Mouse (Mus musculus): Measurements from ENCODE around the gene Slc46a1. TPM values are rescaled to one million over a fixed set of nuclear protein-coding genes. Genes with fewer than 3 reads are reported as not detected.

Gene Slc46a1
- 17.1 TPM in 2 replicates for polyA plus RNA-seq (2015; fragmentation: Nextera tagmentation; extraction: Ambion mirVana)

DNA sequence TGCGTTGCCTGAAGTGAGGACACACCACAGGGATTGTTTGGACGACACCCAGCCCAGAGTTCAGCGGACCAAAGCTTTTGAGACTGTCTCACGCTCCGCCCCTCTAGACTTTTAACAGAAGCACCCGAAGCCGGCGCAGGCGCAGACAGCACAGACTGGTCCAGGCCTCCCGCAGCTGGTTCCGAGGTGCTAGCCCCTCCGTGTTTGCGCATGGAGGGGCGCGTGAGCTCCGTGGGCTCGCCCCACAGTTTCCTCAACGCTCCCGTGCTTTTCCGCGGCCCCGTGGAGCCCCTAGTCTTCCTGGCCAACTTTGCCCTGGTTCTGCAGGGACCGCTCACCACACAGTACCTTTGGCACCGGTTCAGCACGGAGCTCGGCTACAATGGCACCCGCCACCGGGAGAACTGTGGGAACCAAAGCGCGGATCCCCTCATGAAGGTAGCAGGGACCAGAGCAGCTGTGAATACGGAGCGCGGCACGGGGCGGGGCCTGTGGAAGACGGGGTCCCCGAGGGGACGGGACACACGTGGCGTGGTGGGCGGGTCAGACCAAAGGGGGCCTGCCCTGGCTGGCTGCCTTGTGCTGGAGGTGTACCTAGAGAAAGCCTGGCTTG is at the start of gene Slc46a1:
Gene Slc46a1, plus strand, starts transcription at position 130 of the 613 bp plus-strand sequence.
- peak; percentile 98 for ATAC-seq (ENCODE audit: low FRiP score, low read depth)
- H3K36me3 ChIP-seq: peaks cover 7% of the 10 kb centered on the region; the same call in 1 of the 2 replicates
- H3K4me1 ChIP-seq: peaks cover 26% of the 10 kb centered on the region
- no peaks in the 10 kb centered on the region for H3K9me3 ChIP-seq
- peak within 1 kb of the TSS; percentile 83 for H3K4me2 ChIP-seq (replicated peaks)
- peak within 1 kb of the TSS; percentile 98 for H3K27ac ChIP-seq
- H3K4me3 ChIP-seq: peak within 1 kb of the TSS; percentile 78
- no peaks in the 10 kb centered on the region for H3K27me3 ChIP-seq
- WGBS: under 1% methylated on average over 41 of the region's 41 CpGs
- peak within 1 kb of the TSS; percentile 91 for H3K9ac ChIP-seq

DNA sequence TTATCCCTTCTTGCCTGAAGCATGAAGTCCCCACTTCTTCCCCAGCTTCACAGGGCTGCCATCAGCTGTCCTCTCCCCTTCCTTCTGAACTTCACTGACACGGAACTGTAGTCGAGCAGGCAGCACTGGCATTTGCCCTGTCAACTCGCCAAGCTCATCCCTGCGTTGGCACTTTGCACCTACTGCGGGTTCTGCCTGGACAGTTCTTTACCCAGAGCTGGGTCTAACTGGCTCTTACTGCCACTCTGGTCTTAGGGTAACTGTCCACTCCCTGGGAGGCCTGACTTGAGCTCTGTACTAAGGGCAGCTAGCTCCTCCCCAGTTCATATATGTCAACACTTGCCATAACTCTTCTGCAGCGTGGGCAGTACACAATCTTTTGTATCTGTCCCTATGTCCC is 48.6 kb upstream of the Slc46a1 start:
- no peak overlapping the region for H3K9ac ChIP-seq
- 82% methylated on average over 6 of the region's 6 CpGs for WGBS
- ATAC-seq (ENCODE audit: low FRiP score, low read depth): no peak
- H3K27ac ChIP-seq: no peak overlapping the region
- H3K27me3 ChIP-seq: peaks cover 20% of the 10 kb centered on the region
- H3K4me3 ChIP-seq: no peak overlapping the region
- H3K4me1 ChIP-seq: no peaks in the 10 kb centered on the region
- H3K36me3 ChIP-seq: no peaks in the 10 kb centered on the region
- H3K9me3 ChIP-seq: no peaks in the 10 kb centered on the region
- no peak overlapping the region for H3K4me2 ChIP-seq (replicated peaks)

DNA sequence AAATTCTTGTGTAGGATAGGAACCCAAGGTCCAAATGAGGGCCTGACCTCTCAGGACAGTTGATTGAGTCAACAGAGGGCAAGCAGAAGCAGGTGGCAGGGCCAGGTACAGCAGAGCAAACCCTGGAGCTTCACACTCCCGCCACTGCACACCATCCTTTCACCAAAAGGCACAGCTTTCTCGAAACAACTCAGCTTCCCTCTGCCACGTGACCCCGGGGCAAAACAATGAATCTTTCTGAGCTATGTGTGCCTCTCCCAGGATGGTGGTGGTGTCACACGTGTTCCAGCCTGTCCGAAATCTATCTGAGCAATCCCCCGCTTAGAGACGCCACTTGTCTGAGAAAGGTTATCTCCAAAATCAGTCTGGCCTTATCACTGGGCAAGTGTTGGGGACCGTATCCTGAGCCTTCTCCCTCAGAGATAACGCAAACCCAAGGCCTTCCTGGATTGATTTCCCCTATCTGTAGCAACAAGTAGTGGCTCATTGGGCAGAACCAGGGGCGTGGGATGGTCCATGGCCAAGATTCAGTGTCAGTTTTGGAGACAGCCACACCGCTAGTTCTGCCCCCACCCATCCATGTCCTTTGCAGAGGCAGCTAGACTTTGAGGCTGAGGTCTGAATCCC is 45.1 kb upstream of the Slc46a1 start:
- no peak overlapping the region for H3K9ac ChIP-seq
- H3K4me2 ChIP-seq (replicated peaks): no peak overlapping the region
- no peak for ATAC-seq (ENCODE audit: low FRiP score, low read depth)
- WGBS: 74% methylated on average over 12 of the region's 12 CpGs
- no peak overlapping the region for H3K27ac ChIP-seq
- no peaks in the 10 kb centered on the region for H3K36me3 ChIP-seq
- H3K9me3 ChIP-seq: no peaks in the 10 kb centered on the region
- no peaks in the 10 kb centered on the region for H3K4me1 ChIP-seq
- H3K4me3 ChIP-seq: no peak overlapping the region
- peaks cover 24% of the 10 kb centered on the region for H3K27me3 ChIP-seq

DNA sequence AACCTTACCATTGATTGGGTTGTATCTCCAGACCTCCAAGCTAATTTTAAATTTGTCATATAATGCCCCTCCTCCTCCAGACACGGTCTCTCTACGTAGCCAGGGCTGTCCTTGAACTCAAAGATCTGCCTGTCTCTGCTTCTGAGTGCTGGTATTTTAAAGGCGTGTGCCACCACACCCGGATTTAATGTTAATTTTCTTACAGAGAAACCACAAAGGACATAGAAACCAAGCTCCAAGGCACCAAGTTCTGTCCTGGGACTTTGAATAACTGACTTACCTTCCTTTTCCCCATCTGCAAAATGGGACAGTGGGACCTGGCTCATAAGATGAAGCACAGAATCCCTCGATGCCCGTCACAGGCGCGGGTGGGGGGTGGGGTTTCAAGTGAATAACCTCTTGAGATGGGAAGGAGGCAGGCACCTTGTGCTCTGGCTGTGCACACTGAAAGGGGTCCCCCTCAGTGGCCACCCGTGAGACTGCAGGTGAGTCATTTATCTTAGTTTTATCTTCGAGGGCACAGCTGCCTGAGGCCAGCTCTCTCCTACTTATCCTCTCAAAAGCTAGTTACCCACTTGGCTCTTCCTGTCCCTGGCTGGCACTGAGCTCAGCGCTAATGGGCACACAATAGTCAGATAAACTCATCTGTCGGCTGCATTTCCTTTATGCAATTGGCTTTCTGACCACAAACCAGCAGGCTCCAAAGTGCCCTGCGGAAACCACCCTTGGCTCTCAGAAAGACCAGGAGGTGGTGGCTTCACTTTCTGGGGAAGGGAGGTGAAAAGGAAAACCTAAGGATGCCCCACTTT is 44.1 kb upstream of the Slc46a1 start:
- peaks cover 24% of the 10 kb centered on the region for H3K27me3 ChIP-seq
- WGBS: 69% methylated on average over 13 of the region's 13 CpGs
- no peak overlapping the region for H3K9ac ChIP-seq
- H3K4me3 ChIP-seq: no peak overlapping the region
- no peak overlapping the region for H3K27ac ChIP-seq
- H3K4me2 ChIP-seq (replicated peaks): no peak overlapping the region
- H3K36me3 ChIP-seq: no peaks in the 10 kb centered on the region
- H3K9me3 ChIP-seq: no peaks in the 10 kb centered on the region
- no peak for ATAC-seq (ENCODE audit: low FRiP score, low read depth)
- H3K4me1 ChIP-seq: no peaks in the 10 kb centered on the region

DNA sequence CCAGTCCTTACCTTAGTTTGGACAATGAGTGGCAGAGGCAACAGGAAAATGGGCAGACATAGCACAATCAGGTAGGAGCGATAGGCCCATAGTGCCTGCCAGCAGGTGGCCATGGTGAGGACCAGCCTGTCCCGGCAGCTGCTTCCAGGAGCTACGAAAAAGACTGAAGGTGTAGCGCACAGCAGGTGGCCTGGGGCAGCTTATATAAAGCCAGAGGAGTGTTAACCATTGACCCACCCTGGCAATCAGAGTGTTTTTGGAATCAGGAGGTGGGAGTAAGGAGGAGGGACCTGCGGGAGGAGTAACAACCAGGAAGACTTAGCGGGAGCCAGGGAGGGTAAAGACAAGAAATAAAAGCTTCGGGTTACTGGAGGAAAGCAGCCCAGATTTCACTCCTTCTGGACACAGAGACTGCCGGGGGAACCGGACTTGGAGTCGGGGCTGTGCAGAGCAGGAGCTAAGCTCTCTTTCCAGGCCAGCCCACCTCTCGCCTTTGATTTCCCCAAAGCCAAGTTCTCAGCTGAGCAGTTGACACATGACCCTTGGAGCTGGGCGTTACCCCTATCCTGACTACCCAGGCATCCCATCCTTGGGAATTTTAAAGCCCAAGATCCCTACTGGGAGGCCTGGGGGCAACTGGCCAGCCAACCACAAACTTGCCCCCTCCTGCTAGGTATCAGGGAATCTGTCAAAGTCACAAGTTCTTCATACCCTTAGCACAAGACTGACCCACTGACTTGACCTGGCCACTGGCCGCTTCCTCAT is 43.3 kb upstream of the Slc46a1 start, which contains the start of gene Slc13a2:
Gene Slc13a2, minus strand, starts transcription at position 163 of the 765 bp plus-strand sequence.
- no peak for ATAC-seq (ENCODE audit: low FRiP score, low read depth)
- Histone ChIP-seq H3K9ac (no peak within 1 kb of the TSS), H3K36me3 (no peaks in the 10 kb centered on the region), H3K4me1 (no peaks in the 10 kb centered on the region), H3K4me2 (replicated peaks) (no peak within 1 kb of the TSS), H3K9me3 (no peaks in the 10 kb centered on the region), H3K4me3 (no peak within 1 kb of the TSS), H3K27me3 (peaks cover 24% of the 10 kb centered on the region), H3K27ac (no peak within 1 kb of the TSS)
- WGBS: 14% methylated on average over 13 of the region's 13 CpGs

DNA sequence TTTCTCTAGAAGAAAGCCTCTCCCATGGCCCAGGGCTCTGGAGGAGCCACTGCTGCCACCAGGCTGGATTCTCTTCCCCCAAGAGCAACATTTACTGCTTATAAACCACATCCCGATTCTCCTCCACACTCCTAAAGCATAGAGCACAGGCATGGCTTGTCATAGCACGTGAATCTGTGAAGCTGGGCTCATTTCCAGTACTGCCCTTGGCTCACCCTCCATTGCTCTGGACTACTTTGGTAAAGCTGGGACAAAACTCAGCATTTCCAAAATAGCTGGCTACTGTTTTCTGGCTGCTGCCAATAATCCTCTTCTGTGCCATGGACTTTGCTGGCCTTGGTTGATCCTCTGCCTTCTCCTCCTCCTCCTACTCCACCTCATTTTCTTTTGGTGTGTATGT is 41.1 kb upstream of the Slc46a1 start:
- Histone ChIP-seq H3K4me3 (no peak overlapping the region), H3K27ac (no peak overlapping the region), H3K4me1 (no peaks in the 10 kb centered on the region), H3K27me3 (peaks cover 24% of the 10 kb centered on the region), H3K4me2 (replicated peaks) (no peak overlapping the region), H3K9ac (no peak overlapping the region), H3K9me3 (no peaks in the 10 kb centered on the region), H3K36me3 (no peaks in the 10 kb centered on the region)
- ATAC-seq (ENCODE audit: low FRiP score, low read depth): no peak
- WGBS: 64% methylated on average over 2 of the region's 2 CpGs

DNA sequence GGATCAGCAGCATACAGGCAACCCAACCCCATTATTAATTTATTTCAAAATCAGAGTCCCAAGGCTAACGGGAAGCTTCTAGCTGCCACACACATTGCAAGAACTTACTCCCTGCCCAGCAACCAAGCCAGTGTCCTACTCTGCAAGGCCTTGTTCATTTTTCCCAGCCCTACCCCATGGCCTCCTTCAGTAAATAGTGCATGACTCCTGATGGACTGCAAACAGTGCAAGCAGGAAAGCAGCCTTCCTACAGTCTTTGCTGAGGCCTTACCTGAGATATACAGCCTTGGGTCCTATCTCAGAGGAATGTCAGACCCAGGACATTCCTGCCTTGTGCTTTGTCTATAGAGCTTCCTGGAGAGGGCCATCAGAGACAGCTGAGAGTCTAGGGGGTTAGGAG is 39.9 kb upstream of the Slc46a1 start:
- no peaks in the 10 kb centered on the region for H3K4me1 ChIP-seq
- no peak overlapping the region for H3K27ac ChIP-seq
- H3K27me3 ChIP-seq: peaks cover 19% of the 10 kb centered on the region
- H3K36me3 ChIP-seq: no peaks in the 10 kb centered on the region
- H3K4me3 ChIP-seq: no peak overlapping the region
- no peak overlapping the region for H3K4me2 ChIP-seq (replicated peaks)
- WGBS: 85% methylated on average over 1 of the region's 1 CpGs
- no peak overlapping the region for H3K9ac ChIP-seq
- no peaks in the 10 kb centered on the region for H3K9me3 ChIP-seq
- no peak for ATAC-seq (ENCODE audit: low FRiP score, low read depth)

DNA sequence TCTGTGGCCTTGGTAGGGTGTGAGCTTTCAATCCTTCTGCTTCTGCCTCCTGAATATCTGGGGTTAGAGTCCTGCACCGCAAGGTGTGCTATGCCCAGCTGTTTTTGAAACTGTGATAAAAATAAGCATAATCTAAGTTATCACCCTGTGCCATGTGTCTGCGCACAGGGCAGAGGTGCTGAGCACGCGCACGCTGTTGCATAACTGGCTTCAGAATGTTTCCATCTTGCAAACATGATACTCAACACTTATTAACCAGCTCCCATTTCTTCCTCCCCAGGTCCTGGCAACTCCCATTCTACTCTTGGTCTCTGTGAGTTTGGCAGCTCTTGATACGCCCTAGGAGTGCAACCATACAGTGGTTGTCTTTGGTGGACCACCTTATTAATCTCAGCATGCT is 37.8 kb upstream of the Slc46a1 start:
- Histone ChIP-seq H3K4me2 (replicated peaks) (no peak overlapping the region), H3K4me3 (no peak overlapping the region), H3K9ac (no peak overlapping the region), H3K27ac (no peak overlapping the region), H3K9me3 (no peaks in the 10 kb centered on the region), H3K27me3 (peaks cover 5% of the 10 kb centered on the region), H3K36me3 (no peaks in the 10 kb centered on the region), H3K4me1 (no peaks in the 10 kb centered on the region)
- 90% methylated on average over 6 of the region's 6 CpGs for WGBS
- no peak for ATAC-seq (ENCODE audit: low FRiP score, low read depth)

DNA sequence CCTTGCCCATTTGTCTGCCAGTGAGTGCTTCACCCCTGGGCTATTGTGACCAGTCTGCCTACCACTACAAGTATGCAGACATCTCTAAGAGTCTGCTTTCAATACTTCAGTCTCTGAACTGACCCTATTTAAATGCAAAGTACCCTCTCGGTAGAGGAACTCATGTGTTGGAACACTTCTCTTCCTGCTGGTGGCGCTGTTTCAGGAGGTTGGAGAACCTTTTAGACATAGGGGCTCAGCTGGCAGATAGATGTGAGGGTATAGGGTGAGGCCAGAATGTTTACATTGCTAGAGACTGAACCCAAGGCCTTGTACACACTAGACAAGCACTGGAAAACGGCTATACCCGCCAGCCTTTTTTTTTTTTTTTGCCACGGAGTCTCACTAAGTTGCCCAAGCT is 37.2 kb upstream of the Slc46a1 start:
- no peaks in the 10 kb centered on the region for H3K27me3 ChIP-seq
- ATAC-seq (ENCODE audit: low FRiP score, low read depth): no peak

DNA sequence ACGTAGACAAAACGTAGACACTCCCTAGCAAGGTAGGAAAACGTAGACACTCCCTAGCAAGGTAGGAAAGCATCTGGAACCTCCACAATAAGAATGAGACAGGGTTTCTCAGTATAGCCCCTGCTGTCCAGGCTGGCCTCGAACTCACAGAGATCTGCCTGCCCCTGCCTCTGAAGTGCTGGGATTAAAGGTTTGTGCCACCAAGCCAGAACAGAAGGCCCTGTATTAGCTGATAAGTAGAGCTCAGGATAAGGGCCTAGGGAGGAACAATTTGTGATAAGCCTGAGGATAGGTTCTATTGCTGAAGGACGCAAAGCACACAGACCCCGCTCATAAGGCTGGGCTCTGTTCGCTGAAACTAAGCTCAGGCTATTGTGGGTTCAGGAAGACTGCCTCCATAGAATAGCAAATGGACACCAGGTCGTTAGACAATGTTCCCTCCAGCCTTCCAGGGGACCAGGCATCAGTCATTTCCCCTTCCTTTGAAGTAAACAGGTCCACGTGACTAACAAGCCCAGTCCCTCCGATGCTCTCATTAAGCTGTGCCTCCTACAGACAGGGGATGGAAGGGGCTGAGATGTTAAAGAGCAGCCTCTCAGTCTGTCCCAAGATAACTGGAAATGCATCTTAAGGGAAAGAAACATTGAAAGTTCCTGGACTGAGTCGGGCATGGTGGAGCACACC is 35.2 kb upstream of the Slc46a1 start:
- ATAC-seq (ENCODE audit: low FRiP score, low read depth): no peak
- Histone ChIP-seq H3K27me3 (no peaks in the 10 kb centered on the region), H3K4me1 (peaks cover under 1% of the 10 kb centered on the region; the same call in 1 of the 2 replicates), H3K9me3 (no peaks in the 10 kb centered on the region), H3K4me2 (replicated peaks) (no peak overlapping the region), H3K9ac (no peak overlapping the region), H3K4me3 (no peak overlapping the region), H3K27ac (no peak overlapping the region), H3K36me3 (no peaks in the 10 kb centered on the region)
- WGBS: 44% methylated on average over 11 of the region's 11 CpGs

More for the DNA sequence above, 37.2 kb upstream of the Slc46a1 start:
- no peak overlapping the region for H3K9ac ChIP-seq
- no peaks in the 10 kb centered on the region for H3K4me1 ChIP-seq
- 80% methylated on average over 5 of the region's 5 CpGs for WGBS
- no peak overlapping the region for H3K4me3 ChIP-seq
- no peaks in the 10 kb centered on the region for H3K36me3 ChIP-seq
- H3K4me2 ChIP-seq (replicated peaks): no peak overlapping the region
- no peak overlapping the region for H3K27ac ChIP-seq
- H3K9me3 ChIP-seq: no peaks in the 10 kb centered on the region

DNA sequence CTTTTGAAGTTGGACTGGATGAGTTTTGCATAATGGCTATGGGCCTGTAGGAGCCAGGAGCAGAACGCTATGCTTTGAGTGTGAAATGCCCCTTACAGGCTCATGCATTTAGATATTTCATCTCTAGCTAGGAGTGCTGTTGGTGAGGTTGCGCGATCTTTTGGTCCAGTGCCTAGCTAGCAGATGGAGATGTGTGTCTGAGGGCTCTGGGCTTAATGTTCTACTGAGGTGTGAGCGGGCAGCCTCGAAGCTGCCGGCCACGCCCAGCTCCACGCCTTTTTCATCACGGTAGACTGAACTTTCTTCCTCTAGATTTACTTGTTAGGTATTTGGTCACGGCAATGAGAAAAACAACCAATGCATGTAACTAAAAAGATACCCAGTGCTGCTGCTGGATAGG is 34.3 kb upstream of the Slc46a1 start:
- Histone ChIP-seq H3K9ac (no peak overlapping the region), H3K4me1 (peaks cover 9% of the 10 kb centered on the region), H3K27me3 (no peaks in the 10 kb centered on the region), H3K4me2 (replicated peaks) (no peak overlapping the region), H3K9me3 (no peaks in the 10 kb centered on the region), H3K27ac (no peak overlapping the region), H3K4me3 (no peak overlapping the region), H3K36me3 (no peaks in the 10 kb centered on the region)
- ATAC-seq (ENCODE audit: low FRiP score, low read depth): no peak
- WGBS: 86% methylated on average over 10 of the region's 10 CpGs

Measured in limb, embryonic 13.5 days (tissue).